Mouse (Mus musculus): ENCODE results near the gene Slc6a16.

Gene Slc6a16

DNA sequence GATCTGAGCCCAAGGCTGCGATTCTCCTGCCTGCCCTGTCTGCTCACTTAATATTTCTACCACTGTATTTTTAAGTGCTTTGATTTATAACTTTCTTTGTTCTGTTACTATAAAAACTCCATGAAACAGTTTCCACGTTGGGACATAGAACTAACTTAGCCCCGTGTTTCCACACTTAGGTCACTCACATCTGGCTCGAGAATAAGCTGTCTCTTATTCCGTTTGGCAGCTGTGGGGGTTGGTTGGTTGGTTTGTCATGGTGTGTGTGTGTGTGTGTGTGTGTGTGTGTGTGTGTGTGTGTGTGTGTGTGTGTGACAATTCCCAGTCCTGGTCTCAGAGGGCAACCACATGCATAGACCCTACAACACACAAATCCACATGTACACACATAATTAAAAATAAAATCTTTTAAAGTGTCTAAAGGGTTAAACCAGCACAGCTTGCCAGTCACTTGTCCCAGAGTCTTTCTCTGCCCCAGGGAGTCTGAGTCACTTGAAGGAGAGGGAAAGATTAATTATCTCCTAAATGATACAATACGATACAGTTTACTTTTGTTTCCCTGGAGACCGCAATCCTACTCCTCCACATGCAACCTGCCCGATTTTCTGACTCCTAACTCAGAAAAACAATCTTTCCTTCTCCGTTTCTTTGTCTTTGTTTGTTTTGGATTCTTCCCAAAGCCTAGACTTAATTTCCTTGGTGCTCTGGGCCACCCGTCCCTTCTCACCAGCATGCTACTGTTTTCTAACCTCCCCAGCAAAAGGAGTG is 72.0 kb downstream of the Slc6a16 start:
- no peak for DNase-seq (ENCODE audit: low spot score)

DNA sequence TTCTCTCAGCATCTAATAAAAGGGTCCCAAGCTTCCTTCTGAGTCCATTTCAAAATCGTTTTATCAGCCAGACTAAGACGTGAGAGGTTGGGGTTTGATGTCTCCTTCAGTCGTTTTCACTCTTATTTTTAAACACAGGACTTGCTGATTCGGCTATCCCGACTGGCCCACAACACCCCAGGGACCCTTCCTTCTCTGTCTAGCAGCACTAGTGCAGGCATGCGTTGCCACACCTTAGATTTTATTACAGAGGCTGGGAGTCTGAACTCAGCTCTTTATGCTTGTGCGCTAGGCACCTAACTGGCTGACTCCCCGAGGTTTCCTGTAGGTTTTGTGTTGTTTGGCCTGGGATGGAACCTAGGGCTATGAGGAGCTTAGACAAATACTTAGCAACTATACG is 72.6 kb downstream of the Slc6a16 start:
- DNase-seq (ENCODE audit: low spot score) = no peak

DNA sequence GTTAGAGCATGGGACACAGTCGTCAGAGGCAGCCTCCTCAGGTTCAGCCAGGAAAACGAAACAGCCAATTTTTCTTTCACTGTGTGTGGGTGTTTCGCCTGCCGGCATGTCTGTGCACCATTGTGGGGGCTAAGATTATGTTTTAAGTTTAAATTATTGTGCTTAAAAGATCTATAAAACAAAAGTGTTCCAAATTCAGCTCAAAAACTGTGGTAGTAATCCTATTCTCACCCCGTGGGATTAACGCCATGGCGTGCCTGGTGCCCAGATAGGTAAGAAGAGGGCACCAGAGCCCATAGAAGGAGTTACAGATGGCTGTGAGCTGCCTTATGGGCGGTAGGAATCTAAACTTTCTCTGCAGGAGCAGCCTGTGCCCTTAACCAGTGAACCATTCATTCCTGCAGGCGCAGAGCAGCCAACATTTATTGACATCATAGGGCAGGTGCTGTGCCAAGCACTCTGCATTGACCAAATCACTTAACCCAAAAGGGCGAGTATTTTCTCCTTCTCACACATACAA is 74.4 kb downstream of the Slc6a16 start:
- DNase-seq (ENCODE audit: low spot score) = no peak

DNA sequence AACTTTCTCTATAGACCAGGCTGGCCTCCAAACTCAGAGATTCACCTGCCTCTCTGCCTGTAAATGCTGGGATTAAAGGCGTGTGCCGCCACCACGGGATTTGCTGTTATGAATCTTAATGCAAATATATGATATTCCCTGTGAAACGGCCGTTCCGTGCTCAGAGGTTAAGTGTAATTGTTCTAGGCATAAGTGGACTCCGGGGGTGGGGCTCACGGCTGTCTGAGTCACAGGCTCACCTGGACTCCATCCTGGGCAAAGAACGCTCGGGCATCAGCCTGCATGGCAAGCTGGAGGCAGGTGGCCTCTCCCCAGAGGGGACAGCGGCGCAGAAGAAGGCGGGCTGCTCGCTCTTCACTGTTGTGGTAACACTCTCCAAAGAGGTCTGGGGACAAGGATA is 75.7 kb downstream of the Slc6a16 start:
- DNase-seq (ENCODE audit: low spot score) = no peak

GRCm38 (mm10) chr7:45322245-45322644 is 81.4 kb downstream of the Slc6a16 start:
- DNase-seq (ENCODE audit: low spot score) = no peak
